Mouse (Mus musculus) neural tube, embryonic 15.5 days (tissue): ENCODE measurements around the gene Dnaaf2. TPM values are rescaled to one million over a fixed set of nuclear protein-coding genes. Genes with fewer than 3 reads are reported as not detected.

Experiments used
- ATAC-seq: fragments of 200-750 bp; cut with Nextera tagmentation; 2 replicates; pipeline ENCODE4 v1.8.0; 2017; ENCODE audit warnings: mild to moderate bottlenecking, moderate TSS enrichment, moderate library complexity; ENCODE audit not compliant: low FRiP score
- H3K27ac ChIP-seq: fragments of 300-500 bp; sonication (generic); replicated peaks from 2 replicates; pipeline ENCODE4 v1.5.1; 2015; ENCODE audit warnings: mild to moderate bottlenecking, inconsistent platforms
- H3K27me3 ChIP-seq: fragments of 300-500 bp; sonication (generic); replicated peaks from 2 replicates; pipeline ENCODE4 v1.6.1; 2015; ENCODE audit warnings: inconsistent platforms
- H3K36me3 ChIP-seq: fragments of 300-500 bp; sonication (generic); 2 replicates; pipeline ENCODE4 v1.6.1; 2015; ENCODE audit warnings: inconsistent platforms
- H3K4me1 ChIP-seq: fragments of 300-500 bp; sonication (generic); 2 replicates; pipeline ENCODE4 v1.6.1; 2015; ENCODE audit warnings: inconsistent platforms
- H3K4me2 ChIP-seq: fragments of 300-500 bp; sonication (generic); 2 replicates; pipeline ENCODE4 v1.6.1; 2015; ENCODE audit warnings: inconsistent platforms, mild to moderate bottlenecking, moderate library complexity
- H3K4me3 ChIP-seq: fragments of 300-500 bp; sonication (generic); replicated peaks from 2 replicates; pipeline ENCODE4 v1.5.1; 2015; ENCODE audit warnings: mild to moderate bottlenecking, inconsistent platforms
- H3K9ac ChIP-seq: fragments of 300-500 bp; sonication (generic); replicated peaks from 2 replicates; pipeline ENCODE4 v1.6.1; 2015; ENCODE audit warnings: mild to moderate bottlenecking, inconsistent platforms
- H3K9me3 ChIP-seq: fragments of 300-500 bp; sonication (generic); replicated peaks from 2 replicates; pipeline ENCODE4 v1.6.1; 2016; ENCODE audit warnings: inconsistent platforms
- WGBS: fragments of 180-500 bp; shearing (Covaris S2); methylation state at CpG from one replicate; pipeline ENCODE4 v1.1.7; 2015; ENCODE audit warnings: mixed read lengths; 5-methylcytosine and 5-hydroxymethylcytosine counted together
- polyA plus RNA-seq: library from polyadenylated mRNA; unstranded; fragments of >200 nt; fragmentation: Nextera tagmentation; extraction: Ambion mirVana; gene quantifications from 2 replicates; pipeline ENCODE4 v1.2.1, GENCODE M21; 2015

Dnaaf2 gene
- 7.7 and 8.4 TPM in 2 replicates for polyA plus RNA-seq

DNA sequence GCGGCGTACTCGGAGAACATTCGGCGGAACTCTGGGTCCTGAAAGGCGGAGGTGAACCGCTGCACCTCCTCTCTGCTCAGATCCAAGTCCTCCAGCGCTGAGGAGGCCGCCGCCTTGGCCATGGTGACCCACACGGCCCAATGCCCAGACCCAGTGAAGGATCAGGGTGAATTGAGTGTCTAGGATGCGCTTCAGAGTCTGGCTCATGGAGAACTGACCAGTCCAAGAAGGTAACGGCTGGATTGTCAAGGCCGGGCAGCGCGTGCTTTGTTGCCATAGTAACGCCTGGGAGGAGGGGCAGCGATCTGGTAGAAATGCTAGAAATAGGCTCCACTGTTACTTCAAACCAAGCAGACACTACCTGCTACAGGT is at the start of gene Dnaaf2:
Gene Dnaaf2 (minus strand): TSS at position 266 of the 372 bp plus-strand sequence.
- peaks cover 14% of the 10 kb centered on the region; the same call in 1 of the 2 replicates for H3K36me3 ChIP-seq
- H3K4me1 ChIP-seq, result peaks cover 31% of the 10 kb centered on the region
- peak within 1 kb of the TSS; percentile 85 for H3K9ac ChIP-seq
- no peaks in the 10 kb centered on the region for H3K9me3 ChIP-seq
- H3K4me3 ChIP-seq, result peak within 1 kb of the TSS; percentile 96
- ATAC-seq, result peak; percentile 47
- peak within 1 kb of the TSS; percentile 95 for H3K4me2 ChIP-seq
- peak within 1 kb of the TSS; percentile 95 for H3K27ac ChIP-seq
- under 1% methylated on average over 18 of the region's 18 CpGs for WGBS
- H3K27me3 ChIP-seq, result no peaks in the 10 kb centered on the region

DNA sequence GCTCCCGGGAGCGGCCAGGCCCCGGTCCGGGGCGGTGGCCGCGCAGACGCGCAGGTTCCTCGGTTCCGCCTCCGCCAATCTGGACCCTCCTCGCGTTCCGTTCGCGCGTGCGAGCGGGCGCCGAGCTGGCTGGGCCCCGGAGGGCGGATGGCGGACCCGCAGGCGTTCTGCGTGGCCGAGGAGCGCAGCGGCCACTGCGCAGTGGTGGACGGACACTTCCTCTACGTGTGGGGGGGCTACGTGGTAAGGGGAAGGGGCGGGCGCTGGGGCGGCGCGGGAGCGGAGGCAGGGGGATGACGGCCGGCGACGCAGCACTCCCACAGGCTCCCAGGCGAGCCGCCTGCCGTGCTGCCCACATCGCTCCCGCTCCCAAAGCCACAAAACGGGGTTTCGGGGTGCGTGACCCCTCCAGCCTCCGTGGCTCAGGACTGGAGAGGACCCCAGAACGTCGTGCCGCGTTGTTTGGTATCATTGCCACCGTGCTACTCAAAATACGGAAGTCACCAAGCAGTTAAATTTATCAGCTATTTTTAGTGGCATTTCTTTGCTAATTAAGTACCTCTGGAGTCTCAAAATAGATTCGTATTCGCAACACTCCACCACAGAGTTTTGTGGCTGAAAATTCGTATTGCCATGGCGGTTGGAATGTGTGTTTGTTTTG is 43.7 kb upstream of the Dnaaf2 start:
- ATAC-seq, result peak; percentile 96
- Histone ChIP-seq H3K4me2 (peak overlapping the region; percentile 62), H3K9ac (peak overlapping the region; percentile 80), H3K9me3 (no peaks in the 10 kb centered on the region), H3K27ac (peak overlapping the region; percentile 86), H3K4me1 (peaks cover 9% of the 10 kb centered on the region), H3K4me3 (peak overlapping the region; percentile 59), H3K27me3 (no peaks in the 10 kb centered on the region), H3K36me3 (no peaks in the 10 kb centered on the region)
- WGBS, result under 1% methylated on average over 53 of the region's 64 CpGs

- ATAC-seq, result peak; percentile 57; the same call in 1 of the 2 replicates
- 0% methylated on average over 3 of the region's 3 CpGs for WGBS
Observed at GRCm38 (mm10) chr12:69241405-69241770, 43.2 kb upstream of the Dnaaf2 start.

DNA sequence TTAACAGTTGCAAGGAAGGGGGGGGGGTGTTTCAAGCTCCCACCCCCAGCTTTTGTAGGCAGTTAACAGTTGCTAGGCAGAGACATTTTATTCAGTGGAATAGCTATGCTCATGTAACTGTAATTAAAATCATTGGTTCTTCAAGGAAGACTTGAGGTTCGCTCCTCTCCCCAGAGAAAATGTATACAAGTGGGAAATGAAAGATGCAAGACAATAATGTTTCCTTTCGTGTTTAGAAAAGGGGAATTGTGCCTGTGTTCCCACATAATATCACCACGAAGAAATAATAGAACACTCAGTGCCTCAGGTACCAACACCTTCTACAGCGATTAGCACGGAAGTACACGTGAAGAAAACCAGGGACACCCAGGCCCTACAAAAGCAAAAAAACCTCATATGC is 42.6 kb upstream of the Dnaaf2 start, which contains the start of gene Klhdc1:
Gene Klhdc1 (plus strand): TSS at position 301 of the 400 bp plus-strand sequence.
- Histone ChIP-seq H3K27ac (peak within 1 kb of the TSS; percentile 86), H3K27me3 (no peaks in the 10 kb centered on the region), H3K4me2 (peak within 1 kb of the TSS; percentile 62), H3K36me3 (no peaks in the 10 kb centered on the region), H3K4me3 (peak within 1 kb of the TSS; percentile 59), H3K4me1 (peaks cover 9% of the 10 kb centered on the region), H3K9me3 (no peaks in the 10 kb centered on the region), H3K9ac (peak within 1 kb of the TSS; percentile 80)
- ATAC-seq, result no peak
- 48% methylated on average over 6 of the region's 6 CpGs for WGBS

More at GRCm38 (mm10) chr12:69241405-69241770, 43.2 kb upstream of the Dnaaf2 start:
- H3K27me3 ChIP-seq, result no peaks in the 10 kb centered on the region
- no peaks in the 10 kb centered on the region for H3K36me3 ChIP-seq
- peak overlapping the region; percentile 80 for H3K9ac ChIP-seq
- H3K4me3 ChIP-seq, result peak overlapping the region; percentile 59
- peak overlapping the region; percentile 86 for H3K27ac ChIP-seq
- H3K4me1 ChIP-seq, result peaks cover 9% of the 10 kb centered on the region
- H3K9me3 ChIP-seq, result no peaks in the 10 kb centered on the region
- peak overlapping the region; percentile 62 for H3K4me2 ChIP-seq

DNA sequence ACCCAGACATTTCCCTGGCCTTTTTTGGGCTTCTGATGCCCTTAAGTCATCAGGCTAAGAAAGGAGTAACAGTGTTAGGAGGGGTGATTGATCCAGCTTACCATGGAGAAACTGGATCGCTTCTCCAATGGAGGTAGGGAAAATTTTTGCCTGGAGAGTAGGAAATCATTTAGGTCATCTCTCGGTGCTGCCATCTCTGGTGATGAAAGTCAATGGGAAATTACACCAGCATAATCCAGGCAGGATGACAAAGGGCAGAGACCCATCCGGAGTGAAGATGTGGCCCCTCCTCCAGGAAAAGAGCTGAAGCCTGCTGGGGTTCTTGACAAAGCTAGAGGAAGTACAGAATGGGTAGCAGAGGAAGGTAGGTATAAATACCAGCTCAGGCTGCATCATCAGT is 40.1 kb upstream of the Dnaaf2 start:
- no peaks in the 10 kb centered on the region for H3K27me3 ChIP-seq
- no peak overlapping the region for H3K4me3 ChIP-seq
- WGBS, result 45% methylated on average over 3 of the region's 3 CpGs
- peaks cover 9% of the 10 kb centered on the region for H3K4me1 ChIP-seq
- no peaks in the 10 kb centered on the region for H3K36me3 ChIP-seq
- H3K9me3 ChIP-seq, result no peaks in the 10 kb centered on the region
- H3K9ac ChIP-seq, result no peak overlapping the region
- no peak overlapping the region for H3K4me2 ChIP-seq
- H3K27ac ChIP-seq, result no peak overlapping the region
- ATAC-seq, result no peak

- no peaks in the 10 kb centered on the region for H3K27me3 ChIP-seq
- H3K9ac ChIP-seq, result no peak overlapping the region
- peaks cover 4% of the 10 kb centered on the region for H3K4me1 ChIP-seq
- no peak for ATAC-seq
- H3K27ac ChIP-seq, result no peak overlapping the region
- no peaks in the 10 kb centered on the region for H3K9me3 ChIP-seq
- no peak overlapping the region for H3K4me3 ChIP-seq
- H3K36me3 ChIP-seq, result no peaks in the 10 kb centered on the region
- H3K4me2 ChIP-seq, result no peak overlapping the region
- WGBS, result 92% methylated on average over 6 of the region's 6 CpGs
Observed at GRCm38 (mm10) chr12:69235782-69236181, 37.6 kb upstream of the Dnaaf2 start.

- 68% methylated on average over 2 of the region's 2 CpGs for WGBS
- ATAC-seq, result no peak
- no peaks in the 10 kb centered on the region for H3K9me3 ChIP-seq
- H3K27me3 ChIP-seq, result no peaks in the 10 kb centered on the region
- no peak overlapping the region for H3K4me2 ChIP-seq
- no peaks in the 10 kb centered on the region for H3K36me3 ChIP-seq
- no peak overlapping the region for H3K27ac ChIP-seq
- peaks cover 7% of the 10 kb centered on the region; the same call in 1 of the 2 replicates for H3K4me1 ChIP-seq
- no peak overlapping the region for H3K4me3 ChIP-seq
- no peak overlapping the region for H3K9ac ChIP-seq
Observed at GRCm38 (mm10) chr12:69229251-69229650, 31.0 kb upstream of the Dnaaf2 start.

DNA sequence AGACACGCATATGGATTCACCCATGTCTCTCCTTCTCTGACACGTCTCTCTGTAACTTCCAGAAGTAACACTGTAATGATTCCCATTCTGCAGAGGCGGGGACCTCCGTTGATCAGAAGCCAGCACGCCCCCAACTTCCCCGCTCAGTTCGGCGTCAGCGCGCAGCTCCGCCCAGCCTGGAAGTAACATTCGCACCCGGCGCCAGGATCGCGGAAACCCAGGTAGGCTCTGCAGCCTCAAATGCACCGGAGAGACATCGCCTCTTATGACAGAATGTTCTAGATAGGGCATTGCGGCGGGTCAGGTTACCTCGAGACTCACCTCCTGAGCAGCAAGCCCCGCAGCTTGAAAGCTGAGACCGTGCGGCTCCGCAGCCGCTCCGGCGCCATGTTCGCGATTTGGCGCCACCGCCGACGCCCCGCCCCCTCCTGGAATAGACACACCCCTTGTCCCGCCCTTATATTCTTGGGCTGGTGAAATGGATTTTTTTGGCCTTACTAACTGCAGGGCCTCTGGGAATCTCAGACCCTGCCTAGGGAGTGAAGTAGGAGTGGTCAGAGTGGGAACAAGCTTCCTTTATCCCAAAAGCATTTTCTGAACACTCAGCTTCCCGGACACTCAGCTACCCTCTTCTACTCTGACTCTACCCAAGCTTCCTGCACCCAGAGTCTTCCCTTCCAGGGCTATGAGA is 29.7 kb upstream of the Dnaaf2 start, which contains the start of gene Pole2:
Gene Pole2 (minus strand): TSS at position 420 of the 691 bp plus-strand sequence.
- no peaks in the 10 kb centered on the region for H3K36me3 ChIP-seq
- peak within 1 kb of the TSS; percentile 72 for H3K4me3 ChIP-seq
- H3K9me3 ChIP-seq, result no peaks in the 10 kb centered on the region
- H3K27me3 ChIP-seq, result no peaks in the 10 kb centered on the region
- H3K27ac ChIP-seq, result peak within 1 kb of the TSS; percentile 75
- peaks cover 7% of the 10 kb centered on the region; the same call in 1 of the 2 replicates for H3K4me1 ChIP-seq
- peak within 1 kb of the TSS; percentile 62 for H3K4me2 ChIP-seq
- WGBS, result 1% methylated on average over 37 of the region's 37 CpGs
- ATAC-seq, result peak; percentile 95
- H3K9ac ChIP-seq, result peak within 1 kb of the TSS; percentile 57

- H3K4me1 ChIP-seq, result no peaks in the 10 kb centered on the region
- no peak overlapping the region for H3K4me3 ChIP-seq
- WGBS, result 91% methylated on average over 19 of the region's 19 CpGs
- no peaks in the 10 kb centered on the region for H3K36me3 ChIP-seq
- no peaks in the 10 kb centered on the region for H3K27me3 ChIP-seq
- no peaks in the 10 kb centered on the region for H3K9me3 ChIP-seq
- H3K9ac ChIP-seq, result no peak overlapping the region
- H3K27ac ChIP-seq, result no peak overlapping the region
- no peak overlapping the region for H3K4me2 ChIP-seq
- ATAC-seq, result no peak
Observed at GRCm38 (mm10) chr12:69220613-69221277, 22.5 kb upstream of the Dnaaf2 start.

GRCm38 (mm10) chr12:69216587-69216986 is 18.4 kb upstream of the Dnaaf2 start:
- Histone ChIP-seq H3K4me3 (no peak overlapping the region), H3K4me2 (no peak overlapping the region), H3K4me1 (no peaks in the 10 kb centered on the region), H3K9me3 (no peaks in the 10 kb centered on the region), H3K36me3 (no peaks in the 10 kb centered on the region), H3K9ac (no peak overlapping the region), H3K27me3 (no peaks in the 10 kb centered on the region), H3K27ac (no peak overlapping the region)
- WGBS, result 91% methylated on average over 7 of the region's 7 CpGs
- ATAC-seq, result no peak

- H3K36me3 ChIP-seq, result no peaks in the 10 kb centered on the region
- no peaks in the 10 kb centered on the region for H3K4me1 ChIP-seq
- no peaks in the 10 kb centered on the region for H3K27me3 ChIP-seq
- H3K27ac ChIP-seq, result no peak overlapping the region
- H3K4me3 ChIP-seq, result no peak overlapping the region
- H3K4me2 ChIP-seq, result no peak overlapping the region
- ATAC-seq, result no peak
- WGBS, result 88% methylated on average over 3 of the region's 3 CpGs
- no peaks in the 10 kb centered on the region for H3K9me3 ChIP-seq
- H3K9ac ChIP-seq, result no peak overlapping the region
Observed at GRCm38 (mm10) chr12:69215000-69215785, 17.0 kb upstream of the Dnaaf2 start.
